Mouse (Mus musculus): ENCODE measurements around the gene G430095P16Rik. TPM values are rescaled to one million over a fixed set of nuclear protein-coding genes. Genes with fewer than 3 reads are reported as not detected.

Gene G430095P16Rik
- total RNA-seq, 2 experiments from 2014 or later: 1.1 to 12.2 TPM

GRCm38 (mm10) chr8:84765629-84766028 lies 42.8 kb downstream of the G430095P16Rik start:
- ATAC-seq (replicated peaks; ENCODE audit: low FRiP score, poor library complexity, severe bottlenecking): no peak

DNA sequence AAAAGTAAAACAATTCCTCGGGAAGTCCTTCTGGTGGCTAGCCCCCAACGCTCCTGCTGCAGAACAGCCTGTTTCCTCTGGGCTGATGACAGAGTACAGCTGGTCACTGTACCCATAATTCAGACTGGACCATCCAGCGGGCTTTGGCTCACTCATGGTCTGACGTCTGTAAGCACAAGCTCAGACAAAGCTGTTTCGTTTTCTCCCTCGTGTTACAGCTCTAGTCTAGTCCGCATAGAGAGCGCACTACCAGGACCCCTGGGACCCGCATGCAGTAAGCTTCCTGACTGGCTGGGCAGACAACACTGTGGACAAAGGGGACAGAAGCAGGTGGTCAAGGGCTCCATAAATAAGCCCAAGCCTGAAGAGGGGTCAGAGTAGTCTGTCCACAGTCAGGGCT lies 43.6 kb downstream of the G430095P16Rik start:
- no peak for ATAC-seq (replicated peaks; ENCODE audit: low FRiP score, poor library complexity, severe bottlenecking)

DNA sequence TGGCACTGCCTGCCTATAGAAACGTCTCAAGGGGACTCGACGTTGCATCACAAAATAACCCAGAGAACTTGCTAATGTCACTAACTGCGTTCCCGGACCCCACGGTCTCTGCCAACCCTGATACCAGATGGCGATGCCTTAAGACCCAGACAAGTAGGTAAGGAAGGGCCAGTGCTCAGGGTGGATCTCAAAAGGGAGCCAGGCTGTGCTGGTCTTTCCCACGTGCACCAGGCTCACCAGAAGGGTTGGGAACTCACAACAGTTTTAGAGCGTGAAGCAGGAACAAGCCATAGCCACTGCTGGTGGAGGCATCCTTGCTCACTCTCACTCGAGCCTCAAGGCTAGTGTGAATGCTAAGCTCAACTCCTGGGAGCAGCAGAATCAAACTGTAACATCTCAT lies 44.4 kb downstream of the G430095P16Rik start:
- no peak for ATAC-seq (replicated peaks; ENCODE audit: low FRiP score, poor library complexity, severe bottlenecking)

GRCm38 (mm10) chr8:84768343-84769095 lies 45.7 kb downstream of the G430095P16Rik start:
- no peak for ATAC-seq (replicated peaks; ENCODE audit: low FRiP score, poor library complexity, severe bottlenecking)

GRCm38 (mm10) chr8:84769324-84769723 lies 46.5 kb downstream of the G430095P16Rik start:
- no peak for ATAC-seq (replicated peaks; ENCODE audit: low FRiP score, poor library complexity, severe bottlenecking)

DNA sequence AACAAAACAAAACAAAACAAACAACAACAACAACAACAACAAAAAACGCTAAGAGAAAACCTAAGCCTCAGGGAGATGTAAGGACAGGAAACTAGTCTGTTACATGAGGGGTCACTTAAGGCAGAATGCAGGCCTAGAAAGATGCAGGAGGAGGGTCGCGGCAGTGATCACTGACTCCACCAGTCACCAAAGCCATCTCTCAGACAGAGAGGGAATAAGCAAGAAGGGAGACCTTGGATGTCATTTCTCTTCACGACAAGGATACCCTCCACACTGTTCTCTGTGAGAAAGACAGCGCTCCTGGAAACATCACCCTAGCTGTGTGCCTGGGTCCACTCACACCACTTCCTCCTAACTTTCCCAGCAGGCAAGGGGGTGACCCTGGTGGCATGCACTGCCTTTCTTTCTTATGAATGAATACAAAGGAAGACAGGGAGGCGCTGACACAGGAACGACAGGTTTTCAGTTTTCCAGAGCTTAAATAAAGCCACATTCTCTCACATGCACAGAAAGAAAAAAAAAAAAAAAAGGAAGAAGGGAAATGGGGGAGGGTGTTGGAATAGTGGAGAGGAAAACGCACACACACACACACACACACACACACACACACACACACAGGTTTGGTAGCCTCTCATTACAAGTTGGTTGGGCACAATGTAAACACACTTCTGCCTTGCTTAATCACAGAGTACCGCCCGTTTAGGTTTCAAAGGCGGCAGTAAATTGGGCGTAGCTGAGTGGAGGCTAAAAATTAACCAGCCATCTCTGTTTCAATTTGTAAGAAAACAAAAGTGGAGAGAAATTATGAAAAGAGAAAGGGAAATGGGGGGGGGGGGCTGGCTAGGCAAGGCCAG lies 47.5 kb downstream of the G430095P16Rik start:
- no peak for ATAC-seq (replicated peaks; ENCODE audit: low FRiP score, poor library complexity, severe bottlenecking)

DNA sequence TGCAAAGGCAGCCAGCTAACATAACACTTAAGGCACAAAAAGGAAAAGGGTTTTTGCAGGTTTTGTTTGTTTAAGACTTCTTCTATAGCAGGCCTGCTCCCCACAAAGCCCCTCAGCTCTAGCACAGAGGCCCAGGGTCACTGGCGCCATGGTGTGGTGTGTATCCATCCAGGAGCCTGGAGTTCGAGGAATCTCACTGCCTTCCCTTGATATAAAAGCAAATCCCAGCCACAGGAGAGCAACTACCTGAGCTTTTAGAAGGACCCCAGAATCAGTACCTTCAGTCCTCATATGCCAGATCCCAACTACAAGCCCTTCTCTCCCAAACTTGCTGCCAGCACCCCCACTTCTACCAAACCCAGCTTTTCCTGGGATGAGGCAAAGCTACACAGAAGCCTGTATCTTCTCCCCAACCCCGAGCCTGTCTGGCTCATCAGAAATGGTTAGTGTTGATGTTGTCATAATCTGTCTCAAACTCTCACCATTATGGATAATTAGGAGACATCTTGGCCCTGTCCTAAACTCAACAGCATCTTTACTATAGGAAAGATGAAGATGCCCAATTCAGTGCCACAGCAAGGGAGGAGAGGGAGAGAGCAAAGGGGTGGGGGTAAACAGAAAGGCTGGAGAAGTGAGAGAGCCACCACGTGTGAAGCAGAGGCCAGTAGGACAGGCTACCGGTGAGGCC lies 48.3 kb downstream of the G430095P16Rik start:
- no peak for ATAC-seq (replicated peaks; ENCODE audit: low FRiP score, poor library complexity, severe bottlenecking)

DNA sequence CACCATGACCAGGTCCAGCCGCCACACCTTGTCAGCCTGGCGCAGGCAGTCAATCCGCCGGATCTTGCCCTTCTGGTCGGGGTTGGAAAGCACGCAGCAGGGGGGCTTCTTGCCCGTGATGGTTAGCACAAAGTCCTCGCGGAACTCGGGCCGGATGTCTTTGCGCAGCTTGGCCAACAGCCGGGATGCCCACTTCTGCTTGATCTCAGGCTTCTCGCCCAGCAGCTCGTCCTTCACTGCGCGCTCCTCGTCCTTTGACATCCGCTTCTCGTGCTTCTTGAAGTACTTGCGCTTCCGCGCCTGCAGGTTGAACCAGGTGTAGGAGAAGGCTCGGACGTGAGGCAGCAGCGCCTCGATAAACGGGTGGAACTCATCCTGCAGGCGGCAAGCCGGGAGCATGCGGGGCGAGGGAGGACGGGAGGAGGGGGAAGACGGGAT lies 49.2 kb downstream of the G430095P16Rik start:
- no peak for ATAC-seq (replicated peaks; ENCODE audit: low FRiP score, poor library complexity, severe bottlenecking)

DNA sequence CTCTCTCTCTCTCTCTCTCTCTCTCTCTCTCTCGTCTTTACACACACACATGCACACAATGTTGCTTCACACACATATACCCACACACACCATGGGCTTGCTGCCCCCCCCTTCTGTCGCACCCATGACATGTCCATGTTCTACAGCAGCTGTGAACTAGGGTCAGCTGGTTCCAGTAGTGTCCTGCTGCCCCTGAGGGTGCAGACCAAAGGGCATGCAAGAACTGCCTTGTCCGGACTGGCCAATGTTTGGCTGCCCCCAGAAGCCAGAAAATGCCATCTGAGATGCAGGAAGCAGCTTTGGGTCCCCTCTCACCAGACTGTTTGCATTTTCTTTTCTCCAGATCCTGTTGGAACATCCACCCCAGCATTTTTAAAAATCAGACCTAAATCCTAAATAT lies 49.8 kb downstream of the G430095P16Rik start:
- no peak for ATAC-seq (replicated peaks; ENCODE audit: low FRiP score, poor library complexity, severe bottlenecking)

- no peak for ATAC-seq (replicated peaks; ENCODE audit: low FRiP score, poor library complexity, severe bottlenecking)
Observed at GRCm38 (mm10) chr8:84773304-84773703, 50.5 kb downstream of the G430095P16Rik start.

- ATAC-seq (replicated peaks; ENCODE audit: low FRiP score, poor library complexity, severe bottlenecking): no peak
Observed at GRCm38 (mm10) chr8:84773833-84774232, 51.0 kb downstream of the G430095P16Rik start.

GRCm38 (mm10) chr8:84774473-84774911 lies 51.7 kb downstream of the G430095P16Rik start:
- no peak for ATAC-seq (replicated peaks; ENCODE audit: low FRiP score, poor library complexity, severe bottlenecking)

GRCm38 (mm10) chr8:84775105-84775591 lies 52.3 kb downstream of the G430095P16Rik start:
- ATAC-seq (replicated peaks; ENCODE audit: low FRiP score, poor library complexity, severe bottlenecking): peak; percentile 68

- no peak for ATAC-seq (replicated peaks; ENCODE audit: low FRiP score, poor library complexity, severe bottlenecking)
Observed at GRCm38 (mm10) chr8:84775621-84776113, 52.9 kb downstream of the G430095P16Rik start.

Other genes with a start within 250 kb of the G430095P16Rik start
- gene Ier2, start 60.2 kb upstream of the G430095P16Rik start, total RNA-seq (2015; ENCODE audit: low replicate concordance): 10.9 and 16.2 TPM in 2 replicates
- gene Ier2, start 60.2 kb upstream of the G430095P16Rik start, total RNA-seq (2017; ENCODE audit: low replicate concordance): 7.6 and 8.1 TPM in 2 replicates
- 7.9 and 13.4 TPM in 2 replicates for gene Trmt1, start 36.7 kb upstream of the G430095P16Rik start, total RNA-seq (2015; ENCODE audit: low replicate concordance)
- 18.4 and 23.1 TPM in 2 replicates for gene Trmt1, start 36.7 kb upstream of the G430095P16Rik start, total RNA-seq (2017; ENCODE audit: low replicate concordance)
- gene Nacc1, start 35.1 kb upstream of the G430095P16Rik start, total RNA-seq (2015; ENCODE audit: low replicate concordance): 24.3 and 25.6 TPM in 2 replicates
- gene Nacc1, start 35.1 kb upstream of the G430095P16Rik start, total RNA-seq (2017; ENCODE audit: low replicate concordance): 11.8 and 16.9 TPM in 2 replicates
- 98.7 and 109 TPM in 2 replicates for gene Lyl1, start 21.6 kb upstream of the G430095P16Rik start, total RNA-seq (2015; ENCODE audit: low replicate concordance)
- gene Lyl1, start 21.6 kb upstream of the G430095P16Rik start, total RNA-seq (2017; ENCODE audit: low replicate concordance): 54.7 and 70.5 TPM in 2 replicates
- 53.7 and 76.0 TPM in 2 replicates for gene Nfix, start 77.3 kb downstream of the G430095P16Rik start, total RNA-seq (2015; ENCODE audit: low replicate concordance)
- 33.6 and 36.8 TPM in 2 replicates for gene Nfix, start 77.3 kb downstream of the G430095P16Rik start, total RNA-seq (2017; ENCODE audit: low replicate concordance)
- 2.5 and 3.8 TPM in 2 replicates for gene Dand5, start 99.8 kb downstream of the G430095P16Rik start, total RNA-seq (2015; ENCODE audit: low replicate concordance)
- 5.4 and 6.7 TPM in 2 replicates for gene Dand5, start 99.8 kb downstream of the G430095P16Rik start, total RNA-seq (2017; ENCODE audit: low replicate concordance)
- gene Gadd45gip1, start 108.5 kb downstream of the G430095P16Rik start, total RNA-seq (2015; ENCODE audit: low replicate concordance): 6.7 and 7.6 TPM in 2 replicates
- gene Gadd45gip1, start 108.5 kb downstream of the G430095P16Rik start, total RNA-seq (2017; ENCODE audit: low replicate concordance): 11.3 and 16.4 TPM in 2 replicates
- gene Rad23a, start 117.7 kb downstream of the G430095P16Rik start, total RNA-seq (2015; ENCODE audit: low replicate concordance): 273 and 355 TPM in 2 replicates
- 296 and 306 TPM in 2 replicates for gene Rad23a, start 117.7 kb downstream of the G430095P16Rik start, total RNA-seq (2017; ENCODE audit: low replicate concordance)
- 261 and 337 TPM in 2 replicates for gene Calr, start 123.9 kb downstream of the G430095P16Rik start, total RNA-seq (2015; ENCODE audit: low replicate concordance)
- gene Calr, start 123.9 kb downstream of the G430095P16Rik start, total RNA-seq (2017; ENCODE audit: low replicate concordance): 660 and 677 TPM in 2 replicates
- 11.2 and 19.7 TPM in 2 replicates for gene Farsa, start 134.0 kb downstream of the G430095P16Rik start, total RNA-seq (2015; ENCODE audit: low replicate concordance)
- 29.4 and 35.6 TPM in 2 replicates for gene Farsa, start 134.0 kb downstream of the G430095P16Rik start, total RNA-seq (2017; ENCODE audit: low replicate concordance)
- 65.2 and 133 TPM in 2 replicates for gene Syce2, start 149.1 kb downstream of the G430095P16Rik start, total RNA-seq (2015; ENCODE audit: low replicate concordance)
- 9.2 and 29.9 TPM in 2 replicates for gene Syce2, start 149.1 kb downstream of the G430095P16Rik start, total RNA-seq (2017; ENCODE audit: low replicate concordance)
- 16.9 and 36.9 TPM in 2 replicates for gene Gcdh, start 170.9 kb downstream of the G430095P16Rik start, total RNA-seq (2015; ENCODE audit: low replicate concordance)
- gene Gcdh, start 170.9 kb downstream of the G430095P16Rik start, total RNA-seq (2017; ENCODE audit: low replicate concordance): 22.8 and 26.2 TPM in 2 replicates
- gene Klf1, start 178.9 kb downstream of the G430095P16Rik start, total RNA-seq (2015; ENCODE audit: low replicate concordance): 262 and 325 TPM in 2 replicates
- 240 and 399 TPM in 2 replicates for gene Klf1, start 178.9 kb downstream of the G430095P16Rik start, total RNA-seq (2017; ENCODE audit: low replicate concordance)
- gene Dnase2a, start 185.6 kb downstream of the G430095P16Rik start, total RNA-seq (2015; ENCODE audit: low replicate concordance): 32.7 and 33.2 TPM in 2 replicates
- 74.6 and 78.4 TPM in 2 replicates for gene Dnase2a, start 185.6 kb downstream of the G430095P16Rik start, total RNA-seq (2017; ENCODE audit: low replicate concordance)
- not detected in 2 replicates for gene Mast1, start 214.4 kb downstream of the G430095P16Rik start, total RNA-seq (2015; ENCODE audit: low replicate concordance)
- gene Mast1, start 214.4 kb downstream of the G430095P16Rik start, total RNA-seq (2017; ENCODE audit: low replicate concordance): not detected in 2 replicates
- not detected in 2 replicates for gene Rtbdn, start 224.0 kb downstream of the G430095P16Rik start, total RNA-seq (2015; ENCODE audit: low replicate concordance)
- gene Rtbdn, start 224.0 kb downstream of the G430095P16Rik start, total RNA-seq (2017; ENCODE audit: low replicate concordance): not detected in 2 replicates
- not detected in 2 replicates for gene Gm49661, start 246.4 kb downstream of the G430095P16Rik start, total RNA-seq (2015; ENCODE audit: low replicate concordance)
- not detected in 2 replicates for gene Gm49661, start 246.4 kb downstream of the G430095P16Rik start, total RNA-seq (2017; ENCODE audit: low replicate concordance)
- 2,168 and 2,598 TPM in 2 replicates for gene Prdx2, start 246.6 kb downstream of the G430095P16Rik start, total RNA-seq (2015; ENCODE audit: low replicate concordance)
- gene Prdx2, start 246.6 kb downstream of the G430095P16Rik start, total RNA-seq (2017; ENCODE audit: low replicate concordance): 2,812 and 2,913 TPM in 2 replicates
- gene Rnaseh2a, start 246.8 kb downstream of the G430095P16Rik start, total RNA-seq (2015; ENCODE audit: low replicate concordance): 82.6 and 141 TPM in 2 replicates
- 63.3 and 93.8 TPM in 2 replicates for gene Rnaseh2a, start 246.8 kb downstream of the G430095P16Rik start, total RNA-seq (2017; ENCODE audit: low replicate concordance)

Data from erythroid progenitor cell, adult 5-6 weeks (primary cell).